Mouse (Mus musculus): ENCODE results near the gene Cep112. TPM values are rescaled to one million over a fixed set of nuclear protein-coding genes. Genes with fewer than 3 reads are reported as not detected.

The Cep112 gene
- polyA plus RNA-seq, 1 experiment from 2014 or later, result 37.8 TPM

DNA sequence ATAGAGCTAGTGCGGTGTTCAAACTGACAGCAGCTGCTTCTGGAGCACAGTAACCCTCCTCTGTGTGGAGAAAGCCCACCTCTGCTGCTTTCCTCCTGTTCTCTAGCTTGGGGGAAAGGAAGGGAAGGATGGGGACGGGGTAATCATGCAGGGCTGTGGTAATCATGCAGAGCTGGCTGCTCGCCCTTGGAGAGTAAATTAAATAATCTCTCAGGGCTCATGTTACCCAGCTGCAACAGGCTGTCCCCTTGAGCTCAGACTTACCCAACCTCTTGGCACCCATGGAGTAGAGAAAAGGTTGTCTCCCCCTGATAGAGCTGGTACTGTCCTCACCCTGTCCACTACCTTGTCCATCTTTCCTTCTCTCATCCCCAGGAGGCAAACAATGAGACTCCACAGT, 345.1 kb downstream of the Cep112 start:
- Histone ChIP-seq H3K27me3 (no peaks in the 10 kb centered on the region), H3K27ac (no peak overlapping the region), H3K9me3 (no peaks in the 10 kb centered on the region), H3K4me3 (replicated peaks) (no peak overlapping the region), H3K4me2 (replicated peaks) (no peak overlapping the region), H3K9ac (replicated peaks) (no peak overlapping the region), H3K36me3 (no peaks in the 10 kb centered on the region; the same call in 1 of the 2 replicates), H3K4me1 (replicated peaks) (no peaks in the 10 kb centered on the region; the same call in 1 of the 2 replicates)
- ATAC-seq, result no peak
- 48% methylated on average over 3 of the region's 3 CpGs for WGBS

DNA sequence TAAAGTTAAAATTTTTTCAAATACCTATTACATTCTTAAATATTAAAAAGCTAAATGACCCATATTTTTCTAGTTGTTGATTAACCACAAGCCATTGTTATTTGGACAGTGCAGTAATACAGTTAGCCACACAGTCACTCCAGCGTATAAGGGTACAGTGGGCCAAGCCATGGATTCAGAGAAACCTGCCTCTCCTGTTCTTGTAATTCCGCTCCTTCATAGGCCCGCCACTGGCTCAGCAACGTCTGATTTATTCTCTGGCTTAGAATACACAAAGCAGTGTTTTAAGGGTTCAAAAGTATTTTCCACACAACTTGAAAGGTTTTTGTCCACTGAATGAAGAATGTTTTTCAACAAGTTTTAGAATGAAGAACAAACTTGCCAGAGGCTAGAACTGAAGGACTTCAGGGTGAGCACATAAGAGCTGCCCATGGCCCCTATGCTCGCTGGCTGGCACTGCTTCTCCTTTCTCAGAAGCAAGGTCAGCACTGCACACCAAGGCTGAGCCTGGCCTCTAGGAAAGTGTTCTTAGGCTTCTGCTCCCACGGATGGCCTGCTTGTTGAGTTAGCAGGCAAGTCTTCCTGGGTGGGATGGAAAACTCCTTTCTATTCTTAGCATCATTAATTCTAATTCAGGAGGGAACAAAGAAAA, 349.2 kb downstream of the Cep112 start:
- Histone ChIP-seq H3K4me1 (replicated peaks) (no peaks in the 10 kb centered on the region; the same call in none of the 2 replicates), H3K4me2 (replicated peaks) (no peak overlapping the region), H3K36me3 (no peaks in the 10 kb centered on the region), H3K9ac (replicated peaks) (no peak overlapping the region), H3K4me3 (replicated peaks) (no peak overlapping the region), H3K9me3 (no peaks in the 10 kb centered on the region), H3K27ac (no peak overlapping the region), H3K27me3 (no peaks in the 10 kb centered on the region)
- WGBS, result 62% methylated on average over 6 of the region's 6 CpGs
- no peak for ATAC-seq

DNA sequence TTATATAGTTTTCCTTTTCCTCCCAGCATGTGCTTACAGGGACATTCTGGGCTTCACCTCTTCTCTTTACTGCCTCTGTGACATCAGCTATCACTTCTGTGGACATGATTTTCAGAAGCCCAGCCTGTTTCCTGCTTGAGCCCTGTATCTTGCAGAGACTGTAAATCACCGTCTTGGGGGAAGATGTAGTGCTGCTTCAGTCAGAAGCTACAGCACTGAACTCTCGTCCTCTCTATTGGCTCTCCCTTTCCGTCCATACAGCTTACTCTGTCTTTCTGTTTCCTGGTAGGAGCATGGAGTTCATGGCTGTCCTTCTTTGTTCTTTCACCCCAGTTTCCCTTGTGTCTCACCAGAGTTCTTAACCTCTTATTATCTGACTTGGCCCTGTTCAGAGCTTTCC, 352.2 kb downstream of the Cep112 start:
- Histone ChIP-seq H3K27me3 (no peaks in the 10 kb centered on the region), H3K36me3 (no peaks in the 10 kb centered on the region; the same call in 1 of the 2 replicates), H3K9me3 (no peaks in the 10 kb centered on the region), H3K9ac (replicated peaks) (no peak overlapping the region), H3K27ac (no peak overlapping the region), H3K4me1 (replicated peaks) (peaks cover 15% of the 10 kb centered on the region), H3K4me3 (replicated peaks) (no peak overlapping the region), H3K4me2 (replicated peaks) (no peak overlapping the region)
- ATAC-seq, result no peak
- 59% methylated on average over 3 of the region's 3 CpGs for WGBS

DNA sequence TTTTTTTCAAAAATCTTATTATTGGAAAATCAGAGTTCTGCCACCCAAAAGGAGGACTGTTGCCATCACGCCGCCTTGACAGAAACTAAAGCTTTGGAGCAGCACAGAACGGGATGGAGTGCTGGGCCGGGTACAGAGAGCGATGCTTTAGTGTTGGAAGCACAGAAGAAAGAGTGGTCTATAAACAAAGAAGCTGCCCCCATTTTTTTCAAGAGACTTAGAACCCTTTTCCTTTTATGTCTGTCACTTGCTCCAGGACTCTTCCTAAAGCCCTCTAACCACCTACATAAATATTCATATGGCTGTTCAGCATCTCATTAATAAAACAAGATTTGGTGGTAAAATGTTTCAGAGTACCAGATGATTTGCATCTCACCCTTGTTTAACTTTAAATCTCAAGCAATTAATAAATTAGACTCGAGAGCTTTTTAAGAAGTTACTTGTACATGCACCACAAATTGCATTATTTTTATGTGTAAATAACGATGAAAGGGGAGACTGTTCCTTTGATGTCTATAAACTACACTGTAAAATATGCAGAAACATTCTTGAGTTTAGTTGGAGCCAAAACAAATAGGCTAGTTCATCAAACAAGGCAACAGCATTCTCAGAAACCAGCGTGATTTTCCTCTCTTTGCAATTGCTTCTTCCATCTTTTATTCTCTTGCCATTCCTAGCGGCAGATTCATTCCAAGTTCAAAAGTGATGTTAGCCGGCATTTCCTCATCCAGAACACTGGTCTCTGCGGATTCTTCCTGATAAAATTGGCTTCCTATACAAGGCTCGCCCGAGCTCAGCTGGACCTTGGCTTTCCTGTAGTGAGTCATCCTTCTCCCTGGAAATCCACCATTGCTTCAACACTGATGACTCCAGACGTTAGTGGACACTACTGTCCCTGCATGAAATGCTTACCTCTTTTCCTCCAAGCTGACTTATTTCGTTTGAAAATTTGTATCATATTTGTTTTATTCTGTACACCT, 355.6 kb downstream of the Cep112 start:
- H3K4me1 ChIP-seq (replicated peaks), result peaks cover 15% of the 10 kb centered on the region
- H3K27ac ChIP-seq, result peak overlapping the region; percentile 70; the same call in 1 of the 2 replicates
- H3K27me3 ChIP-seq, result no peaks in the 10 kb centered on the region
- H3K9ac ChIP-seq (replicated peaks), result no peak overlapping the region
- H3K4me2 ChIP-seq (replicated peaks), result no peak overlapping the region
- H3K4me3 ChIP-seq (replicated peaks), result no peak overlapping the region
- H3K36me3 ChIP-seq, result no peaks in the 10 kb centered on the region; the same call in 1 of the 2 replicates
- H3K9me3 ChIP-seq, result no peaks in the 10 kb centered on the region
- 58% methylated on average over 15 of the region's 15 CpGs for WGBS
- 0 out of 2 replicates have a peak, but pooled peaks have one; percentile 30 for ATAC-seq

DNA sequence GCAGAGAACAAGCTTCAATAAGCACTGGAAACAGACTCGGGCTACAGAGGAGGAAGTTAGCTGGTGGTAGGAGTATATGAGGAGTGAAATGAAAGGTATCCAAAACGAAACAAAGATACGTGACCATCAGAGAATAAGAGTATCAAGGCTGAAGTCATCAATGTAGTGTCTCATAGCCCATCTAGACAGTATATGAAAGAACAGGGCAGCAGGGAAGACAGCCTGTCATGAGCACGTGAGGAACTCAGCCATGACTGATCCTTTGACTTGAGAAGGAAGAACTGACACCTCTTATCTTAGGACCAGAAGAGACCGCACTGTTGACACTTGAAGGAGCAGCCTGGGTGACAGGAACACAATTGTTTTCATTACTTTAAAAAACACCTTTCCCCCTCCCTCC, 373.4 kb downstream of the Cep112 start:
- Histone ChIP-seq H3K9me3 (no peaks in the 10 kb centered on the region), H3K36me3 (no peaks in the 10 kb centered on the region), H3K4me2 (replicated peaks) (no peak overlapping the region), H3K4me1 (replicated peaks) (peaks cover 11% of the 10 kb centered on the region), H3K27ac (no peak overlapping the region), H3K4me3 (replicated peaks) (no peak overlapping the region), H3K27me3 (no peaks in the 10 kb centered on the region), H3K9ac (replicated peaks) (no peak overlapping the region)
- no peak for ATAC-seq
- WGBS, result 79% methylated on average over 5 of the region's 5 CpGs

DNA sequence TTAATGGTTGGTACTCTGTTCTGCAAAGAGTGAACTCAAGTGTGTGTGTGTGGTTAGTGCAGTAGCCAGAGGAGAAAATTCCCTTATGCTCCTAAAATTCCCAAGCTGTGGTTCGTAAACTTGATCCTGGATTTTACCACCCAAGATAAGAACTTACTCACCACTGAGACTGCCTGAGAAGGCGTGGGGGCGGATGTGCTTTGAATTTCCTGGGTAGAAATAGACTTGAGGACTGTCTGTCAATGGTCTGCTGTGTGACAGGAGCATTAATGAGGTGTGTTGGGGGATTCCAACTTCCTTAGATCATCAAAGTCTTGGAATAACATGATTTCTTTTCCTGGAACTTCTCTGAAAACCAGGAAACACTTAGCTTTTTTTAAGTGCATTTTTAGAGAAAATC, 374.7 kb downstream of the Cep112 start:
- Histone ChIP-seq H3K27ac (no peak overlapping the region), H3K4me2 (replicated peaks) (no peak overlapping the region), H3K27me3 (no peaks in the 10 kb centered on the region), H3K9me3 (no peaks in the 10 kb centered on the region), H3K9ac (replicated peaks) (no peak overlapping the region), H3K36me3 (no peaks in the 10 kb centered on the region), H3K4me3 (replicated peaks) (no peak overlapping the region), H3K4me1 (replicated peaks) (peaks cover 16% of the 10 kb centered on the region)
- 63% methylated on average over 3 of the region's 3 CpGs for WGBS
- no peak for ATAC-seq

DNA sequence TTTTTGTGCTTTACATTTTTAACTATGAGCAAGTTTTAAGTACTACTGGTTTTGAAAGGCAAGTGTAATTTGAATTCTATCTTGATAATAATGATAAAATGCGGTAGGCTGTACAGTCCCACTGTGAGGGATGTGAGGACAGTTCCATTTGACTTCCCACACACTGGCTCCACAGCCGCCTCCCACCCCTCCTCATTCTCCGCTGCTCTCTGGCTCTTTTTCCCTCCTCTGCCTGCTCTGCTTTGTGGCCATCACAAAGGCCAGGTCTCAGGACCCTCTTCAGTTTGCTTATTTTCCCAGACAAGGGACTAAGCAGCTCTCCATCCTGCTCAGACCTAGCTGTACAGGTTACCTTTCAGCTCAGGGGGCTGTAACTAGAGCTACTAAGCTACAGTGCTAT, 379.0 kb downstream of the Cep112 start:
- H3K27ac ChIP-seq, result no peak overlapping the region
- no peaks in the 10 kb centered on the region for H3K36me3 ChIP-seq
- ATAC-seq, result no peak
- no peaks in the 10 kb centered on the region for H3K27me3 ChIP-seq
- H3K4me2 ChIP-seq (replicated peaks), result no peak overlapping the region
- 35% methylated on average over 3 of the region's 3 CpGs for WGBS
- peaks cover 16% of the 10 kb centered on the region for H3K4me1 ChIP-seq (replicated peaks)
- H3K9ac ChIP-seq (replicated peaks), result 0 out of 2 replicates have a peak overlapping the region, but pooled peaks have one; percentile 25
- no peak overlapping the region for H3K4me3 ChIP-seq (replicated peaks)
- no peaks in the 10 kb centered on the region for H3K9me3 ChIP-seq

DNA sequence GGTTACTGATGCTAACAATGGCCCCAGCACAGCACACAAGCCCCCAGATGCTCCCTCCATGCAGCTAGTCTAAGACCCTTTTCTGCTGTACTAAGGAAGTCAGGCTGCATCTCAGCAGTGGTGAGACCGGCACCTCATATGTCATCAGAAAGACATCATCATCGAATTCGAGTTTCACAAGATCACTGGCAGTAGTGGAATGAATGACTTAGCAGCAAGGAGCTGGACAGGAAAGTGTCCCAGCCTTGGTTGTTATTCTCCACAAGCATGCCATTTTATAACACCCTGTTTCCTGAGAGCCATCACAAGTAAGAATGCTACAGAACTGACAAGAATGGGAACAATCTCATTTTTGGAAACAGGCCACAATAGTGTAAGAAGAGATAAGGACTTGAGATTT, 381.0 kb downstream of the Cep112 start:
- H3K27me3 ChIP-seq, result no peaks in the 10 kb centered on the region
- WGBS, result 86% methylated on average over 3 of the region's 3 CpGs
- H3K36me3 ChIP-seq, result no peaks in the 10 kb centered on the region
- H3K4me3 ChIP-seq (replicated peaks), result no peak overlapping the region
- ATAC-seq, result no peak
- no peaks in the 10 kb centered on the region for H3K9me3 ChIP-seq
- no peak overlapping the region for H3K4me2 ChIP-seq (replicated peaks)
- H3K27ac ChIP-seq, result no peak overlapping the region
- peaks cover 16% of the 10 kb centered on the region for H3K4me1 ChIP-seq (replicated peaks)
- no peak overlapping the region for H3K9ac ChIP-seq (replicated peaks)

DNA sequence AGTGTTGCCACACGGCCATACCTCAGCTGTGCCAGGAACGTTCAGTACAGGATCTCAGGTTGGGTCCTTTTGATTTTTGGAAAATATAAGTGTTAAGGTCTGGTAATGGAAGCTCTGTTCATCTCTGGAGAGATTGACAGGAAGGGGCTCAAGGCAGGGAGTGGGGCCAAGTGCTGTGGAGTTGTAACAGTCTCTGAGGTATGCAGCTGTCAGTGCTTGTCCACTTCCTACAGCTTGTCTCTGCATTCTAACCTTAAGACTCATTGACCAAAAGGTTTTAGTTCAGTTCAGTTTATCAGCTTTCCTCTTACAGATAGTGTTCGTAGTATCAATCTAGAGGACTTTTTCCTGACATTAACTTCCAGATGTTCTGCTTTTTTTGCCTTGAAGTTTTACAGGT, 384.6 kb downstream of the Cep112 start:
- Histone ChIP-seq H3K9me3 (no peaks in the 10 kb centered on the region), H3K27me3 (no peaks in the 10 kb centered on the region), H3K27ac (no peak overlapping the region), H3K36me3 (no peaks in the 10 kb centered on the region), H3K4me3 (replicated peaks) (no peak overlapping the region), H3K4me2 (replicated peaks) (no peak overlapping the region), H3K4me1 (replicated peaks) (peaks cover 5% of the 10 kb centered on the region; the same call in 1 of the 2 replicates), H3K9ac (replicated peaks) (no peak overlapping the region)
- WGBS, result 94% methylated on average over 3 of the region's 3 CpGs
- ATAC-seq, result no peak

DNA sequence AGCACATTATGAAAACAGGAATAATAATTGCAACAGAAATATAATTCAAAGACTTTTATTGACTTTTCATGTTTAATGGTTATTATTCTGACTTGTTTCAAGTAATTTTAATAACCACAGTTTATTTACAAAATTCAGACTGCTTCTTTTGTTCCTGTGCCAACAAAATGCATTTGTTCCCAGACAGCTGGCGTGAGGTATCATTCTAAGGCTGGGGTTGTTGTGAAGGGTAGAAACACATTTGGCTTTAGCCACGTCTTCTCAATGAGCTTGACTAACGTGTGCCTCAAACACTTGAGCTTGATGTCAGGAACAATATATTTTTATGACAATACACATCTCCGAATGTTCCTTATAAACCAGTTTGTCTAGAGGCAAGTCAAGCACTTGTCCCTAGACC, 396.8 kb downstream of the Cep112 start:
- H3K36me3 ChIP-seq, result peaks cover 12% of the 10 kb centered on the region
- no peak for ATAC-seq
- H3K27ac ChIP-seq, result no peak overlapping the region
- no peak overlapping the region for H3K4me3 ChIP-seq (replicated peaks)
- WGBS, result 57% methylated on average over 4 of the region's 4 CpGs
- no peaks in the 10 kb centered on the region for H3K27me3 ChIP-seq
- H3K9ac ChIP-seq (replicated peaks), result no peak overlapping the region
- H3K4me1 ChIP-seq (replicated peaks), result peaks cover 6% of the 10 kb centered on the region; the same call in 1 of the 2 replicates
- peaks cover 3% of the 10 kb centered on the region; the same call in 1 of the 2 replicates for H3K9me3 ChIP-seq
- no peak overlapping the region for H3K4me2 ChIP-seq (replicated peaks)

DNA sequence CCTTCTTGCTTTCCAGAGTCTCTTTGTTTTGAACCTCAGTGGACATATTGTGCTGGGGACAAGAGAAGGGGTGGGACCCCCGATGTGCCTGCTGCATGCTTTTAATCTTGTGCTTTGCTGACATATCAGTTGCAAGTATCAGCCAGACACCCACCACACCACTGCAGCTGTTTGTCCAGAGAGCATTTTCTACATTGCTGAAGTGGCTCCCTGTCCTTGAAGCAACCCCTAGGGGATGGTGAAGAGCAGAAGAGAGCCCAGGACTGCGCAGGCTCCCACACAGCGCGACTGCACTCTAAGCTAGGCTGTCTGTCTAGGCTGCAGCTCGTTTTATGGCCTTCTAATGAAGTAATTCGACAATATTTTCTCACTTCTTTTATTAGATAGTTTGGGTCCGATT, 397.3 kb downstream of the Cep112 start:
- H3K9ac ChIP-seq (replicated peaks), result no peak overlapping the region
- no peak for ATAC-seq
- H3K36me3 ChIP-seq, result peaks cover 12% of the 10 kb centered on the region
- peaks cover 6% of the 10 kb centered on the region; the same call in 1 of the 2 replicates for H3K4me1 ChIP-seq (replicated peaks)
- no peaks in the 10 kb centered on the region for H3K27me3 ChIP-seq
- H3K27ac ChIP-seq, result no peak overlapping the region
- no peak overlapping the region for H3K4me3 ChIP-seq (replicated peaks)
- H3K4me2 ChIP-seq (replicated peaks), result no peak overlapping the region
- 71% methylated on average over 7 of the region's 7 CpGs for WGBS
- H3K9me3 ChIP-seq, result peaks cover 3% of the 10 kb centered on the region; the same call in 1 of the 2 replicates

DNA sequence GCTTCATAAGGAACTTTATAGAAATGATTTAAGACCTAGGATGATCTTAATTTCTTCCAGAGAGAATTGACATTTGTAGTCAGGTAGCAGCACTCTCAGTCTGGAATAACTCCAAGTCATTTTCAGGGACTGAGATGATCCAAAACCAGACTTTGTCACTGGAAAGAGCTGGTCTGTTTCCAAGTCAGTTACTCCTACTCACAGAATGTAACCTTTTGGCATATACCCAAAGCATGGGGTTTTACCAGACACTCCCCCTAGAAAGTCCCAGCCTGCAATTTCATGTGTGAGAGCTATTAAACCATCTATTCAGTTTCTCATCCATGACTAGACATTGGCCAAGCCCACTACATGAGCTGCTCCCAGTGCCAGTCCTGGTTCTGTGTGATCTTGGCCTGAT, 402.3 kb downstream of the Cep112 start:
- H3K27ac ChIP-seq, result no peak overlapping the region
- no peak for ATAC-seq
- H3K9me3 ChIP-seq, result peaks cover 3% of the 10 kb centered on the region; the same call in 1 of the 2 replicates
- peaks cover 16% of the 10 kb centered on the region for H3K36me3 ChIP-seq
- H3K4me1 ChIP-seq (replicated peaks), result peaks cover under 1% of the 10 kb centered on the region; the same call in 1 of the 2 replicates
- no peaks in the 10 kb centered on the region for H3K27me3 ChIP-seq
- no peak overlapping the region for H3K4me2 ChIP-seq (replicated peaks)
- no peak overlapping the region for H3K9ac ChIP-seq (replicated peaks)
- H3K4me3 ChIP-seq (replicated peaks), result no peak overlapping the region

Data from midbrain, embryonic 13.5 days (tissue).